Mouse (Mus musculus): ENCODE measurements around the gene Golgb1. TPM values are rescaled to one million over a fixed set of nuclear protein-coding genes. Genes with fewer than 3 reads are reported as not detected.

Golgb1 gene
- polyA plus RNA-seq, 1 experiment from 2014 or later = 85.6 TPM

DNA sequence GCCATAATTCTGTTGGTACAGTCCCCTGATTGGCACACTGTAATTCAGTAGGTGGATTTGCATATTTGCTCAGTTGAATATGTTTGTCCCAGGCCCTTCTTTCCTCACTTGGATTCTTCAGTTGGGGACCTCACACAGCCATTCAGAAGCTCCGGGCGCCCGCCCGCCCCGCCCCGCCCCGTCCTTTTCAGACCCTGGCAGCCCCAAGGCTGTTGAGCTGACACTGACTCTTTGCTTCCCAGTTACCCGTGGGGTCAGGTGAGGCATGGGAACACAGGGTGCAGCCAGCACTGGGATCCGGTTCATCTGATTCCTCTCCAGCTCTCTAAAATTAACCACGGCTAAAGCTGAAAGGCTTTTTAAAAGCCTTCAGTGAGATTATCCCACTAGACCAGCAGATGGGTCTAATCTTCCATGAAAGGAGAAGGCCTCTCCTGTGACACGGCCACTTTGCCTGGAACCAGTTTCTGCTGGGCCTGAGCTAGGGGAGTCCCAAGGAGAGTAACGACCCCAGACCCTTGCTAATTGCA, 70.0 kb downstream of the Golgb1 start:
- no peaks in the 10 kb centered on the region for H3K9me3 ChIP-seq (ENCODE audit: control insufficient read depth, low read length)
- no peak overlapping the region for H3K27ac ChIP-seq (ENCODE audit: low read depth, low read length)
- WGBS = 39% methylated on average over 12 of the region's 12 CpGs
- H3K36me3 ChIP-seq (ENCODE audit: control insufficient read depth, insufficient read depth, low read length) = no peaks in the 10 kb centered on the region
- H3K4me3 ChIP-seq (ENCODE audit: low read depth, low read length) = no peak overlapping the region
- no peak overlapping the region for H3K4me2 ChIP-seq (ENCODE audit: low read depth, low read length)
- H3K27me3 ChIP-seq (ENCODE audit: control insufficient read depth, insufficient read depth, low read length) = no peaks in the 10 kb centered on the region
- no peaks in the 10 kb centered on the region for H3K4me1 ChIP-seq (ENCODE audit: control insufficient read depth, insufficient read depth, low read length)
- no peak for ATAC-seq (ENCODE audit: low read depth)
- no peak overlapping the region for H3K9ac ChIP-seq (replicated peaks; ENCODE audit: low read depth, low read length)

DNA sequence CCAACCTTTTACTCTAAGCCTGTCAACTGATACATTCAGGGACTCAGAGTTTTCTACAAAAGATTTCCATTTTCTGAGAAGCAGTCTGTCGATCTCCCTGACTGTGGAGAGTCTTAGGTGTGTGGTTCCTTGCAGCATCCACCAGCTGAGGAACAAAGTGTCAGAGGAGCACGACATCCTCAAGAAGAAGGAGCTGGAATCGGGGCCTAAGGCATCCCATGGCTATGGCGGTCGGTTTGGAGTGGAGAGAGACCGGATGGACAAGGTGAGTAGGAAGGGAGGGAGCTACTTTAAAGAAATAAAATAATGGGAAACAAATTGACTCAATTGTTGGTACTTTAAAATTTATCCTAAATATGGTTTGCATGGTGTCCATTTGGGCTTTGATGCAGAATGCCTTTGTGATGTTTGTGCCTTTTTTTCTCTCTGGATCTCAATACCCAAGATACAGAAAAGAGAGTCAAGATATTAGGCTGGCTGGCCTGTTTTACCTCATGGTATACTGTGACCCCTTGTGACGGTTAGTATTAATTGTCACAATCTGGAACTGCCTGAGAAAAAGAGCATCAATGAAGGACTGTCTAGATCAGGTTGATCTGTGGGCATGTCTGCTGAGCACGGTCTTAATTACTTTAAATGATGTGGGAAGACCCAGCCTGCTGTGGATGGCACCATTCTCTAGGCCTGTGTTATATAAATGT, 71.7 kb downstream of the Golgb1 start:
- 83% methylated on average over 8 of the region's 8 CpGs for WGBS
- Histone ChIP-seq H3K27ac (ENCODE audit: low read depth, low read length) (no peak overlapping the region), H3K4me1 (ENCODE audit: control insufficient read depth, insufficient read depth, low read length) (no peaks in the 10 kb centered on the region), H3K9me3 (ENCODE audit: control insufficient read depth, low read length) (no peaks in the 10 kb centered on the region), H3K4me3 (ENCODE audit: low read depth, low read length) (no peak overlapping the region), H3K4me2 (ENCODE audit: low read depth, low read length) (no peak overlapping the region), H3K27me3 (ENCODE audit: control insufficient read depth, insufficient read depth, low read length) (no peaks in the 10 kb centered on the region), H3K9ac (replicated peaks; ENCODE audit: low read depth, low read length) (no peak overlapping the region), H3K36me3 (ENCODE audit: control insufficient read depth, insufficient read depth, low read length) (no peaks in the 10 kb centered on the region)
- no peak for ATAC-seq (ENCODE audit: low read depth)

DNA sequence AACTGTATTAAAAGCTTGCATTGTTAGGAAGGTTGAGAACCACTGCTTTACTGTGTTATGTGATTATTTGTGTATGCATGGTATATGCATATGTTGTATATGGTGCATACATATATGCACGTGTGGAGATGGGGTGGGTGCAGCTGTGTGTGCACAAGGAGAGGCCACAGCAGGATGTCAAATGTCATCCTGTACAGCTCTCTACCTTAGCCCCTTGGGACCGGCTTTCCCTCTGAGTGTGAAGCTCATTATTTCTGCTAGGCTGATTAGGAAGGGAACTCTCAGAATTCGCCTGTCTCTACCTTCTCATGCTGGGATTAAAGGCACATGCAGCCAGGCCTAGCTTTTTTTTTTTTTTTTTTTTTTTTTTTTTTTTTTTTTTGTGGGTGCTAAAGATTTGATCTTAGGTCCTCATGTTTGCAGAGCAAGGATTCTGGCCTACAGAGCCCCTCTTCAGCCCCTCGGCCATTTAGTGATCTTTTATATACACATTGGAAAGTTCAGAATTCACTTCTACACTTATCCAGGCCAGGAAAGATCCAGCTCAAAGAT, 72.8 kb downstream of the Golgb1 start:
- Histone ChIP-seq H3K4me3 (ENCODE audit: low read depth, low read length) (no peak overlapping the region), H3K27ac (ENCODE audit: low read depth, low read length) (no peak overlapping the region), H3K4me1 (ENCODE audit: control insufficient read depth, insufficient read depth, low read length) (no peaks in the 10 kb centered on the region), H3K36me3 (ENCODE audit: control insufficient read depth, insufficient read depth, low read length) (no peaks in the 10 kb centered on the region), H3K9ac (replicated peaks; ENCODE audit: low read depth, low read length) (no peak overlapping the region), H3K27me3 (ENCODE audit: control insufficient read depth, insufficient read depth, low read length) (no peaks in the 10 kb centered on the region), H3K9me3 (ENCODE audit: control insufficient read depth, low read length) (no peaks in the 10 kb centered on the region), H3K4me2 (ENCODE audit: low read depth, low read length) (no peak overlapping the region)
- ATAC-seq (ENCODE audit: low read depth) = no peak
- 78% methylated on average over 4 of the region's 4 CpGs for WGBS

DNA sequence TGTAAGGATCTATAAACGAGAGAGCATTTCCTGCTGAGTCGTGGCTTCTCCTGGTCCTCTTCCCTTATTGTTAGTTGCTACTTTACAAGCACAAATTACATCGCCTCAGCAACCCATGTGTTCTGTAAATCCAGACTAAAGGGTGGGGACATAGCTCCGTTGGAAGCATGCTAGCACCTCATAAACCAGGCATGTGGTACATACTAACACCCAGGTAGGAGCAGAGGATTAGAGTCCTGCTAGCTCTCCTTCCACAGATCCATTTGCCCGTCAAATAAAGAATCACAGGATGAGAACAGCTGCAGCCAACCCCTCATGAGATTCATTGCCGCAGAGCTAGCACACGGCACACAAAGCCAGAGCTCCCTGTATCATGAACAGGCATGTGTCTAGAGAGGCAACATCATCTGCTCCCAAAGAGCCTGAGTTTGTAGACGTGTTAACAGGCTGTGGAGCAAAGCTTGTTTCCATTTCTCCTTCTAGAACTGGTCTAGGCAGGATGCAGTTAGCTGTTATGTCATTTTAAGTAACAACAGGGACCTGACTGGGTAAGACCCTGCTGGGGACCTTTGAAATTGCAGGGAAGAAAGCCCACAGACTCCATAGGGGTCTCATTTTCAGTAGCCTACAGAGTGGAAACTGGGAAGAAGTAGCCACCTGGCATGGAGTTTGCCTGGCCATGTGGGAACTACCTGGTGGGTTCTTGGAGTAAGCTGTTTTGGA, 74.8 kb downstream of the Golgb1 start:
- H3K4me2 ChIP-seq (ENCODE audit: low read depth, low read length) = no peak overlapping the region
- no peak overlapping the region for H3K4me3 ChIP-seq (ENCODE audit: low read depth, low read length)
- no peaks in the 10 kb centered on the region for H3K27me3 ChIP-seq (ENCODE audit: control insufficient read depth, insufficient read depth, low read length)
- no peak overlapping the region for H3K9ac ChIP-seq (replicated peaks; ENCODE audit: low read depth, low read length)
- H3K9me3 ChIP-seq (ENCODE audit: control insufficient read depth, low read length) = no peaks in the 10 kb centered on the region
- H3K4me1 ChIP-seq (ENCODE audit: control insufficient read depth, insufficient read depth, low read length) = no peaks in the 10 kb centered on the region
- WGBS = 49% methylated on average over 8 of the region's 8 CpGs
- H3K36me3 ChIP-seq (ENCODE audit: control insufficient read depth, insufficient read depth, low read length) = no peaks in the 10 kb centered on the region
- no peak overlapping the region for H3K27ac ChIP-seq (ENCODE audit: low read depth, low read length)
- ATAC-seq (ENCODE audit: low read depth) = no peak

DNA sequence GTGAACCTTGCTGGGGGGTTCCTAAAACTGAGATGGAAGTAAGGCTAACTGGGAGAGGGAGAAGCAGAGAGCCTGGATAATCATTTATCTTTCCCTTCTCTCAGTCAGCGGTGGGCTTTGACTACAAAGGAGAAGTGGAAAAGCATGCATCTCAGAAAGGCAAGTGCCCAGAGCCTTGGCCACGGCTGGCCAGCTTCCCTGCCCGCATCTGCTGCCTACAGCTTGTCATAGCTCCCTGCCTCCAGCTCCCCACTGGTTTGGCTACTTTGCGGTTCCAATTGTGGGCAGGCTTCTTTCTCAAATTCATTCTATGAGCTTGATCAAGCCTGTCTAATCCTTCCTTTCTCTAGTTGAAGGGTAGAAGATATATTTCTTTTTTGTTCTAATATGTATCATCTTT, 76.1 kb downstream of the Golgb1 start:
- H3K4me1 ChIP-seq (ENCODE audit: control insufficient read depth, insufficient read depth, low read length) = no peaks in the 10 kb centered on the region
- H3K27me3 ChIP-seq (ENCODE audit: control insufficient read depth, insufficient read depth, low read length) = no peaks in the 10 kb centered on the region
- no peak overlapping the region for H3K4me2 ChIP-seq (ENCODE audit: low read depth, low read length)
- no peak overlapping the region for H3K27ac ChIP-seq (ENCODE audit: low read depth, low read length)
- ATAC-seq (ENCODE audit: low read depth) = no peak
- H3K4me3 ChIP-seq (ENCODE audit: low read depth, low read length) = no peak overlapping the region
- H3K36me3 ChIP-seq (ENCODE audit: control insufficient read depth, insufficient read depth, low read length) = no peaks in the 10 kb centered on the region
- H3K9me3 ChIP-seq (ENCODE audit: control insufficient read depth, low read length) = no peaks in the 10 kb centered on the region
- H3K9ac ChIP-seq (replicated peaks; ENCODE audit: low read depth, low read length) = no peak overlapping the region
- 40% methylated on average over 4 of the region's 4 CpGs for WGBS

DNA sequence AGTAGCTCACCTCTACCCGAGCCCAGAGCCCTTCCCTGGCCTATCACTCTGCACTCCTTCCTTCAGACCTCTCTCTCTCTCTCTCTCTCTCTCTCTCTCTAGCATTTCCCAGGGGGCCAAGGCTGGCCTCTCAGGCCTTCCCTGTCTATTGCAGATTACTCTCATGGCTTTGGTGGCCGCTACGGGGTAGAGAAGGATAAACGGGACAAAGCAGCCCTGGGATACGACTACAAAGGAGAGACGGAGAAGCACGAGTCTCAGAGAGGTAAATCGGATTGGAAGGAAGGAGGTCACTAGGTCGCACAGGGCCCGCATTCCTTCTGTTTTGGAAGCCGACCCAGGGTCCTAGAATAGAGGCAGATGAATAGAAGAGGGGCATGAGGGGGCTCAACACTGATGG, 80.2 kb downstream of the Golgb1 start:
- Histone ChIP-seq H3K27ac (ENCODE audit: low read depth, low read length) (no peak overlapping the region), H3K9ac (replicated peaks; ENCODE audit: low read depth, low read length) (no peak overlapping the region)
- 72% methylated on average over 11 of the region's 11 CpGs for WGBS

DNA sequence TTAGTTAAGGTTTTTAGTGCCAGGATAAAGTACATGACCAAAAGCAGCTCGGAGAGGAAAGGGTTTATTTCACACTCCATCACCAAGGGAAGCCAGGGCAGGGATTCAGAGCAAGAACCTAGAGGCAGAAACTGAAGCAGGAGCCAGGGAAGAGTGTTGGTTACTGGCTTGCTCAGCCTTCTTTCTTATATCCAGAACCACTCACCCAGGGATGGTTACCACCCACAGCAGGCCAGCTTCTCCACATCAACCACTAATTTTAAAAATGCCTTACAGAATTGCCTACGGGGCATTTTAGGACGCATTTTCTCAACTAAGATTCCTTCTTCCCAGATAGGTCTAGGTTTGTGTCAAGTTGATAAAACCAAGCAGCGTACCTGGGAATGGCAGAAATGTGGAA, 88.5 kb downstream of the Golgb1 start:
- Histone ChIP-seq H3K4me1 (ENCODE audit: control insufficient read depth, insufficient read depth, low read length) (no peaks in the 10 kb centered on the region), H3K4me2 (ENCODE audit: low read depth, low read length) (no peak overlapping the region), H3K9me3 (ENCODE audit: control insufficient read depth, low read length) (no peaks in the 10 kb centered on the region), H3K4me3 (ENCODE audit: low read depth, low read length) (no peak overlapping the region), H3K36me3 (ENCODE audit: control insufficient read depth, insufficient read depth, low read length) (no peaks in the 10 kb centered on the region), H3K27ac (ENCODE audit: low read depth, low read length) (no peak overlapping the region), H3K27me3 (ENCODE audit: control insufficient read depth, insufficient read depth, low read length) (no peaks in the 10 kb centered on the region), H3K9ac (replicated peaks; ENCODE audit: low read depth, low read length) (no peak overlapping the region)
- WGBS = 86% methylated on average over 4 of the region's 4 CpGs
- no peak for ATAC-seq (ENCODE audit: low read depth)

More for the DNA sequence above, 80.2 kb downstream of the Golgb1 start:
- Histone ChIP-seq H3K4me1 (ENCODE audit: control insufficient read depth, insufficient read depth, low read length) (no peaks in the 10 kb centered on the region), H3K27me3 (ENCODE audit: control insufficient read depth, insufficient read depth, low read length) (no peaks in the 10 kb centered on the region), H3K9me3 (ENCODE audit: control insufficient read depth, low read length) (no peaks in the 10 kb centered on the region), H3K4me3 (ENCODE audit: low read depth, low read length) (no peak overlapping the region), H3K4me2 (ENCODE audit: low read depth, low read length) (no peak overlapping the region), H3K36me3 (ENCODE audit: control insufficient read depth, insufficient read depth, low read length) (no peaks in the 10 kb centered on the region)
- ATAC-seq (ENCODE audit: low read depth) = no peak

DNA sequence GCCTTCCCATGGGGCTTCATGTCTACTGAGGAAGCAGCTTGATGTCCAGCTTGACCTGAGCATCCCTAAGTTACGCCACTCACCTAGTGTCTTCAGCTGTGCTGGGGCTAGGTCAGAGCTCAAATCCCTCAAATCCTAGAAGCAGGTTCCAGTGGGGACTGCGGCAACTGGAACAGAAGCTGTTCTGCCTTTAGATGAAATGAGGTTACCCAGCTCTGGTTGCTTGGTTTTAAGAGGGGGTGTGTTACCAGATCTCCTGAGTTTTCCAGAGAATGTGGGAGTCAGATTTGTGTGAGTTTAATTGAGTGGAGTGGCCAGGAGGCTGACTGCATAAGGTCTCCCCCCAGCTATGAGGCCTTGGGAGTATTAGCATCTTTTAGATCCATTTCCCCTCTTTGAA, 104.2 kb downstream of the Golgb1 start:
- Histone ChIP-seq H3K36me3 (ENCODE audit: control insufficient read depth, insufficient read depth, low read length) (no peaks in the 10 kb centered on the region), H3K4me3 (ENCODE audit: low read depth, low read length) (no peak overlapping the region), H3K4me2 (ENCODE audit: low read depth, low read length) (no peak overlapping the region), H3K9ac (replicated peaks; ENCODE audit: low read depth, low read length) (no peak overlapping the region), H3K4me1 (ENCODE audit: control insufficient read depth, insufficient read depth, low read length) (no peaks in the 10 kb centered on the region), H3K27me3 (ENCODE audit: control insufficient read depth, insufficient read depth, low read length) (no peaks in the 10 kb centered on the region), H3K27ac (ENCODE audit: low read depth, low read length) (no peak overlapping the region), H3K9me3 (ENCODE audit: control insufficient read depth, low read length) (no peaks in the 10 kb centered on the region)
- ATAC-seq (ENCODE audit: low read depth) = no peak
- 91% methylated on average over 2 of the region's 2 CpGs for WGBS

All from neural tube, embryonic 14.5 days (tissue).